Mouse (Mus musculus) thymus, postnatal 36 days (tissue): ENCODE results near the gene Clic3.
A peak's percentile ranks its signal among the peaks of the same experiment; 100 is the strongest.
"Not testable (repeated sequence)": the region's sequence is repeated elsewhere in the genome, so short reads cannot be mapped to it uniquely, and the experiment has no call there.

Source experiments
- DNase-seq, 2 experiments: peaks; one replicate each; pipeline ENCODE4 v3.0.0; 2022; ENCODE audit warnings: mixed read lengths in 2 of 2

Clic3 gene

DNA sequence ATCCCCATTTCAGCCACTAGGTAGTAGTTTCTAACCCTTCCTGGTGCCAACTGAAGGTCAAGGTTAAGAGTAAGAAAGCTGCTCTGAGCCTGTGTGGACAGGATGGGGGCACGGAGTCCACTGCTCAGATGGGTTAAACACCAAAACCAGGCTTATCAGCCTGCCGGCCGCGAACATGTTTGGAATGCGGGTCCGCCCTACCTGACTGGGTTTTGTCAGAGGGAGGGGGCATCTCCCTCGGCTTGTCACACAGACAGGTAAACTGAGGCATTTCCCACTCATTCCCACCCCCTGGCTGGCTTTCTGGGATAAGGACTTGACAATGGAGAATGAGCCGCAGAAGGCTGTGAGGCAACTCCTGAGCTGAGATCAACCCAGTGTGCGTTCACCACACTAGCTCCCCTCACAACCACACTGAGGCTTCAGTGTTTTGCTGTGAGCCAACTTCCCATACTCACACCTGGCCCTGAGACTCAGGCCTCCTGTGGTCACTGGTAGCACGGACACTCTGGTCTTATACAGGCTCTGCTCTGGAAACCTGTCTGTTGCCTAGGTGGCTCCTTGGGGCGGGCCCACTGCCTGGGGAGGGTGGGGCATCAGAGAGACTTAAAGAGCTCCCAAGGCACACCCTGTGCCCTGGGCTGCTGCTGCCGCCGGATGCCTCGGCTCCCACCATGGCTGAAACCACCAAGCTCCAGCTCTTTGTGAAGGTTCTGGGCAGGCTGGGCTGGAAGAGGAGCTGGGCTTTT is at the start of gene Clic3:
Gene Clic3, plus strand, starts transcription at position 634 of the 749 bp plus-strand sequence.
- DNase-seq = no peak

DNA sequence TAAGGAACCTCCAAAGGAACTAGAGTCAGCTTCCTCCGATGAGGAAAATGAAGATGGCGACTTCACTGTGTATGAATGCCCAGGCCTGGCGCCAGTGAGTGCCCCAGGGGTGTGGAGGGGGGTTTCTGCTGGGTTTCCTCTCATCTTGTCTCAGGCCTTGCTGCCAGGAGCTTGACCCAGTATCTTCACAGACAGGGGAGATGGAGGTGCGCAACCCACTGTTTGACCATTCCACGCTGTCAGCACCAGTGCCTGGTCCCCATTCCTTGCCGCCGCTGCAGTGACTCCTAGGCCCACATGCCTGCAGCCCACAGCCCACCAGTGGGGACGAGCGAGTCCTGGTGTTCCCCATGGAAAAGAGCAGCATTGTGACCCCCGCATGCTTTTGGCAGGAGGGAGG is 47.7 kb upstream of the Clic3 start:
- no peak for DNase-seq

GRCm38 (mm10) chr2:25413436-25413835 is 43.2 kb upstream of the Clic3 start:
- DNase-seq = not testable (repeated sequence)

DNA sequence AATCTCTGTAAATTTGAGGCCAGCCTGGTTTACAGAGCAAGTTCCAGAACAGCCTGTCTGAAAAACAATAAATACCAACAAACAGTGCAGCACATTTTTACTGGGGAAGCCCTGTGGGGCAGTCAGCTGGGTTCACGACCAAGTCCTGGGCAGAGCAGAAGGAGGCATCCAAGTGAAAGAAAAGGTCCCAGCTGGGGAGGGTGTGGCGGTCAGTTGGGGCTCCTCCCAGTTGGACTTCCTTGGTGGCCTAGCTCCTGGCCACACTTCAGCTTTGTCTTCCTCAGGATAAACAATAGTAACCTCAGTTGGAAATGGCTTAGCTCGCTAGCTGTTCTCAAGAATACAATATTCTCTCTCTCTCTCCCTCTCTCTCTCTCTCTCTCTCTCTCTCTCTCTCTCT is 39.2 kb upstream of the Clic3 start:
- no peak for DNase-seq

DNA sequence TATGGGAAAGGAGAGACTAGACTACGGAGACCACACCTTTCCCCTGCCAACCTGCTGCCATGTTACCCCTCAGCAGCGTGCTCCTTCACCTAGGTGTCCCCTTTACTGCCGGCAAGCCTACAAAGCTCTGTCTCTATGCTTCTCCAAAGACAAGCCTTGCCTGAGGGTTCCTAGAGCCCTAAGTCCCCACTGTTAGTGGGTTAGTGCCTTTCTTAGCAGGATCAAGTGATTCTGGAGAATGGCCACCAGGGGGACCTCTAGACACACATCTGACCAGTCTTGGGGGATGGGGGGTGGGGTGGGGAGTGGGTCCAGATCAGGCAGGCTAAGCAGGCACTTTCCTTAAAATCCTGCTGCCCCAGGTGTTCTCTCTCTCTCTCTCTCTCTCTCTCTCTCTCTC is 34.7 kb upstream of the Clic3 start:
- peak; percentile 50 to 54 for DNase-seq

DNA sequence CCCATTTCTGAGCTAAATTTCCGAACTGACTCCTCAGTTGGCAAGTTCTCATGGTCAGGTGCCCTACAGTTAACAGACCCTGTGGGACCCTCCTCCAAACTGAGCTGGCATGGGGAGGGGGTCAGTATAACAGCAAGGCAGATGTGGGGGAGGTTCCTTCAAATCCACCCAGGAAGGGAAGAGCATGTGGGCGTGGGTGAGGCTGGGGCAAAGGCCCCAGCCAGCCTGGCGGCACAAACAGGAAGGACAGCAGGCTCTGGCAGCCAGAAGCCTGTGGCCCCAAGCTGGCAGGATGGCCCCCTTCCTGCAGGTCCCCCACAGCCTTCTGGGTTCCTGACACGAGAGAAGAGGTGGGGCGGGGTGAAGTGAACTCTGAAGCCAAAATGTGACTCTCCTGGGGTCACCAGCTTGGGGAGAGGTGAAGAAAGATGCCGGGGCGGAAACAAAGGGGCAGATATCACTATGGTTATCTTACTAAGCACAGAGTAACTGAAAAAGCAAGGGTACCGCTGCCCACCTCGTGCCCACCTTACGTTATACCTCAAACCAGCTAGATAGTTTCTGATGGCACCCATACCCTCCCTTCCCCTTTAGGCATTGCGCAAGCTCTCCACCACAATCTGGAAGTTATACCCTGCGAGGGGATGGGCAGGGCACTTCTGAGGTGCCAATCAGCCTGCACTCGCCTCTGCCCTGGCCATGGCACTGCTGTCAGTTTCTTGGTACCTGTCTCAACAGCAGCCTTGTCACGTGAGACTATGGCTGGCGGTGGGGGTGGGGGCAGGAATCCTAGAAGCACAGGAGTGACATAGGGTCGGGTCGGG is 33.8 kb upstream of the Clic3 start, which contains the start of gene Fut7:
Gene Fut7, plus strand, starts transcription at position 681 of the 824 bp plus-strand sequence.
- DNase-seq = peak; percentile 46 to 61

DNA sequence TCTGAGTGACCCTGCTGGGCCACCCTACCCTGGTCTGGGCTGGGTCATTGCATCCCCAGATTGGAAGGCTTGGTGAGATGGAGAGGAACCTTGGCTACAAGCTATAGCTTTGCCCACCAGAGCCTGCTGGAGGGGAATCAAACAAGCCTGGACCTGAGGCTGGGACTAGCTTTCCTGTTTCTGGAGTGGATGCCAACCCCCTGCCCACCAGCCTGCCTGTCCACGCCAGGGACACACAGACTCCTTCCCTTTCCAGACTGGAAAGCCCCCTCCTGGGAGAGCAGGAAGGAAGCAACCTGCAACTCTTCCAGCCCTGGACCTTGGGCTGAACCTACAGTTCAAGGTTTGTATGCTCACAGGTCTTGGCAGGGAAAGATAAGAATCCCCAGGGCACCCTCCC is 33.0 kb upstream of the Clic3 start:
- DNase-seq = no peak

DNA sequence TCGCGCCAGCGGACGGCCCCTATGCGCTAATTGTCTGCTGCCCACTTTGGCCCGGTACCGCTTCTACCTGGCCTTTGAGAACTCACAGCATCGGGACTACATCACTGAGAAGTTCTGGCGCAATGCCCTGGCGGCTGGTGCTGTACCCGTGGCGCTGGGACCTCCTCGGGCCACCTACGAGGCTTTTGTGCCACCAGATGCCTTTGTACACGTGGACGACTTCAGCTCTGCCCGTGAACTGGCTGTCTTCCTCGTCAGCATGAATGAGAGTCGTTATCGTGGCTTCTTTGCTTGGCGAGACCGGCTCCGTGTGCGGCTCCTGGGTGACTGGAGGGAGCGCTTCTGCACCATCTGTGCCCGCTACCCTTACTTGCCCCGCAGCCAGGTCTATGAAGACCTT is 31.2 kb upstream of the Clic3 start:
- DNase-seq = peak in 1 of 2 experiments; percentile 5

DNA sequence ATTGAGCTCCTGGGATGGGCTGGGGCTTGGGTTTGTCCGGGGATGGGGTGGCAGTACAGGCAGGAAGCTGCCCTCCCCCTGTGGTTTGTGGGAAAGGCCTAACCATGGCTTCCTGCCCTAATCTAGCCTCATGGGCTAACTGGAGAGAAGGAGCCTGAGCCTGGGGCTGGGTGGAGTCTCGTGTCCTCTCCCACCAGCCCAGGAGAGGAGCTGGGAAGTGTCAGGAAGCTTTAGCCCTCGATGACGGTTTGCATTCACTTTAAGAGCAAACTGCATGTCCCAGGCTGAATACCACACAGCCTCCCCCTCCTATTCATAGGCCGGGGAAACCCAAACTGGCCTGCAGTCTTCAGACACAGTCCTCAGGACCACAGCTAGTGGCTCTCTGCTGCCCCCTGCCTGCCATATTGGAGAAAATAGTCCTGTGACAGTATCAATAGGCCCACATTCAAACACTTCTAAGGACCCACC is 29.9 kb upstream of the Clic3 start:
- peak; percentile 59 to 63 for DNase-seq

GRCm38 (mm10) chr2:25427256-25427655 is 29.4 kb upstream of the Clic3 start:
- peak in 1 of 2 experiments; percentile 6 for DNase-seq

GRCm38 (mm10) chr2:25428442-25429236 is 28.0 kb upstream of the Clic3 start, which contains the start of gene Abca2:
Abca2 (plus strand) TSS chr2:25428703.
- DNase-seq = peak; percentile 95 to 96

- DNase-seq = peak in 1 of 2 experiments; percentile 11
Measured at GRCm38 (mm10) chr2:25429435-25430180, 27.0 kb upstream of the Clic3 start.

- peak; percentile 1 to 5 for DNase-seq
Measured at GRCm38 (mm10) chr2:25430395-25431233, 26.0 kb upstream of the Clic3 start.

- DNase-seq = peak in 1 of 2 experiments; percentile 1
Measured at GRCm38 (mm10) chr2:25431308-25431855, 25.3 kb upstream of the Clic3 start.

DNA sequence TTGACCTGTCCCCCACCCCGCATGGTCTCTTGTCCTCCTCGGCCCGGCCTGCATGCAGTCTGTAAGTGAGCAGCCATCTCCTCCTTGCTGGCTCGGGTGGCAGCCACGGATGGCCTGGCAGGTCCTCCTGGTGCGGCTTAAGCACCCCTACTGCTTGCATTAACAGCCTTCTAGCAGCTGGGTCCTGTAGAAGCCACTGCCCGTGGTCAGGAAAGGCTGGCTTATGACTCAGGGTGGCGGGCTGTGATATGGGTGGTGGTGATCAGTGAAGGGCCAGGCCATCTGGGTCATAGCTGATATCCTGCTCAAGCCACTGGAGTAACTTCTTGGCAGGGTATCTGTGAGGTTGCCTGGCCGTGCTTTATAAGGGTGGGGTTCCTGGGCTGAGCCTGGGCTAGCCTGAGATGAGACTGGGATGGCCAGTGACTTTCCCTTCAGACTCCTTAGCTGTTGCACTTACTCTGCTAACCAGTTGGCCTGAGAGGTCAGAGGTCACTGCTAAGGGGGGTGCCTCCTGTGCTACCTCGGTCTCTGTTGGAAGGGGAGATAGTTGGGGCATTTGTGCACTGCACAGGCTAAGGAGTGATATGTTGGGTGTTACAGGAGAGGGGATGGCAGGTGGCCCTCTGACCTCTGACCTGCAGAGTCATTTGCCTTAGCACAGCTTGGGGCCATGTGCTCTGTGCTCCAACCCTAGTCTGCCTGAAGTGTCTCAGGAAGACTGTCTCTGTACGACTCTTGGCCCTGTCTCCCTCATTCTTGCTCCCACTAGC is 24.1 kb upstream of the Clic3 start:
- DNase-seq = peak in 1 of 2 experiments; percentile 1

GRCm38 (mm10) chr2:25433101-25433500 is 23.5 kb upstream of the Clic3 start:
- peak in 1 of 2 experiments; percentile 0 for DNase-seq

- DNase-seq = peak in 1 of 2 experiments; percentile 1
Measured at GRCm38 (mm10) chr2:25434292-25434691, 22.3 kb upstream of the Clic3 start.

DNA sequence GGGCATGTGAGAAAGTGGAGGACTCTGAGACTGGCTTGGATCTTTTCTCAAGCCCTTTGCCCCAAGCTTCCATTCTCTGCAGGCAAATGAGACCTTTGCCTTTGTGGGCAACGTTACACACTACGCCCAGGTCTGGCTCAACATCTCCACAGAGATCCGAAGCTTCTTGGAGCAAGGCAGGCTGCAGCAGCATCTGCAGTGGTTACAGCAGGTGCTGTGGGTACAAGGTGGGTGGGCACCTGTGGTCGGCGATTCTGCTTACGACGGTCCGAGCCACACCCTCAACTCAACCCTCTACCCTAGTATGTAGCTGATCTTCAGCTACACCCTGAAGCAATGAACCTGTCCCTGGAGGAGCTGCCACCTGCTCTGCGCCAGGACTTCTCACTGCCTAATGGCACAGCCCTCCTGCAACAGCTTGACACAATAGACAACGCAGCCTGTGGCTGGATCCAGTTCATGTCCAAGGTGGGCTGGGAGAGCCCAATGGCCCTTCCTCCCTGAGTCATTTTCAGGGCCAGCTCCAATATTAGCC is 20.3 kb upstream of the Clic3 start:
- no peak for DNase-seq

GRCm38 (mm10) chr2:25441067-25441466 is 15.6 kb upstream of the Clic3 start:
- no peak for DNase-seq

- DNase-seq = no peak
Measured at GRCm38 (mm10) chr2:25442682-25443081, 14.0 kb upstream of the Clic3 start.
